Mouse (Mus musculus): ENCODE measurements around the gene Olfr309. TPM values are rescaled to one million over a fixed set of nuclear protein-coding genes. Genes with fewer than 3 reads are reported as not detected.
"Not testable (repeated sequence)": the region's sequence is repeated elsewhere in the genome, so short reads cannot be mapped to it uniquely, and the experiment has no call there.

The Olfr309 gene
- polyA plus RNA-seq (2014; fragmentation: Nextera tagmentation; extraction: Ambion mirVana) = not detected in 2 replicates

DNA sequence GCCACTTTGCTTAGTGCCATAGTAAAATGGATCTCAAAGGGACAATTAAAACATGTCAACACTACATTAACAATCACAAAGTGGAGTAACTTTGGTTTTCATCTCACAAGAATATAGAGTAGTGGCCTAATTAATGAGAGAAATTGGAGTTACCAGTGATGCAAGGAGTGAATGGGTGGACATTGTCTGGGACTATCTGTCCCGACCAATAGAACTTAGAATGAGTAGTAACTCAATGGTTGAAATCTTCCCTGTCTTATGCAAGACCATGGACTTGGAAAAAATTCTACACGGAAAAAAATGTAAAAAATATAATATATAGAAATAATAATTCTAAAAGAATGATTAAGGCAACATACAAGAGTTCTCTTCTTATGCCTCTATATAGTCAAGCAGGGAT, at the start of gene Olfr309:
Gene Olfr309, minus strand, starts transcription at position 101 of the 400 bp plus-strand sequence.
- 72% methylated on average over 2 of the region's 2 CpGs for WGBS
- no peak for ATAC-seq (ENCODE audit: insufficient number of reproducible peaks, insufficient read depth, low FRiP score, low read depth)
- no peak within 1 kb of the TSS for H3K9ac ChIP-seq (replicated peaks; ENCODE audit: low read depth, low read length)

GRCm38 (mm10) chr7:86346296-86346695, 32.8 kb upstream of the Olfr309 start:
- not testable (repeated sequence) for ATAC-seq (ENCODE audit: insufficient number of reproducible peaks, insufficient read depth, low FRiP score, low read depth); H3K4me3 ChIP-seq (ENCODE audit: low read depth, low read length); H3K36me3 ChIP-seq (ENCODE audit: control insufficient read depth, insufficient read depth, low read length); H3K27ac ChIP-seq (ENCODE audit: low read length); H3K4me2 ChIP-seq (replicated peaks; ENCODE audit: low read depth, low read length); H3K4me1 ChIP-seq (ENCODE audit: control insufficient read depth, insufficient read depth, low read length); H3K9me3 ChIP-seq (ENCODE audit: control insufficient read depth, low read depth, low read length); H3K9ac ChIP-seq (replicated peaks; ENCODE audit: low read depth, low read length); H3K27me3 ChIP-seq (ENCODE audit: control insufficient read depth, insufficient read depth, low read length)
- 84% methylated on average over 9 of the region's 9 CpGs for WGBS

More for the DNA sequence above, at the start of gene Olfr309:
- H3K4me3 ChIP-seq (ENCODE audit: low read depth, low read length) = no peak within 1 kb of the TSS
- H3K9me3 ChIP-seq (ENCODE audit: control insufficient read depth, low read depth, low read length) = no peaks in the 10 kb centered on the region
- no peak within 1 kb of the TSS for H3K4me2 ChIP-seq (replicated peaks; ENCODE audit: low read depth, low read length)
- H3K4me1 ChIP-seq (ENCODE audit: control insufficient read depth, insufficient read depth, low read length) = no peaks in the 10 kb centered on the region
- no peaks in the 10 kb centered on the region for H3K36me3 ChIP-seq (ENCODE audit: control insufficient read depth, insufficient read depth, low read length)
- no peaks in the 10 kb centered on the region for H3K27me3 ChIP-seq (ENCODE audit: control insufficient read depth, insufficient read depth, low read length)
- H3K27ac ChIP-seq (ENCODE audit: low read length) = no peak within 1 kb of the TSS

- H3K4me1 ChIP-seq (ENCODE audit: control insufficient read depth, insufficient read depth, low read length) = no peaks in the 10 kb centered on the region
- 67% methylated on average over 3 of the region's 3 CpGs for WGBS
- no peak overlapping the region for H3K27ac ChIP-seq (ENCODE audit: low read length)
- H3K9ac ChIP-seq (replicated peaks; ENCODE audit: low read depth, low read length) = no peak overlapping the region
- H3K36me3 ChIP-seq (ENCODE audit: control insufficient read depth, insufficient read depth, low read length) = no peaks in the 10 kb centered on the region
- H3K4me3 ChIP-seq (ENCODE audit: low read depth, low read length) = no peak overlapping the region
- H3K9me3 ChIP-seq (ENCODE audit: control insufficient read depth, low read depth, low read length) = no peaks in the 10 kb centered on the region
- no peak overlapping the region for H3K4me2 ChIP-seq (replicated peaks; ENCODE audit: low read depth, low read length)
- no peaks in the 10 kb centered on the region for H3K27me3 ChIP-seq (ENCODE audit: control insufficient read depth, insufficient read depth, low read length)
- no peak for ATAC-seq (ENCODE audit: insufficient number of reproducible peaks, insufficient read depth, low FRiP score, low read depth)
Observed at GRCm38 (mm10) chr7:86344253-86344652, 30.7 kb upstream of the Olfr309 start.

GRCm38 (mm10) chr7:86342881-86343565, 29.5 kb upstream of the Olfr309 start:
- no peak overlapping the region for H3K27ac ChIP-seq (ENCODE audit: low read length)

GRCm38 (mm10) chr7:86337486-86337885, 24.0 kb upstream of the Olfr309 start, which contains the start of gene Olfr307:
Gene Olfr307 (minus strand): TSS chr7:86337586.
- no peak for ATAC-seq (ENCODE audit: insufficient number of reproducible peaks, insufficient read depth, low FRiP score, low read depth)
- Histone ChIP-seq H3K9ac (replicated peaks; ENCODE audit: low read depth, low read length) (no peak within 1 kb of the TSS), H3K9me3 (ENCODE audit: control insufficient read depth, low read depth, low read length) (no peaks in the 10 kb centered on the region), H3K27me3 (ENCODE audit: control insufficient read depth, insufficient read depth, low read length) (no peaks in the 10 kb centered on the region), H3K27ac (ENCODE audit: low read length) (no peak within 1 kb of the TSS), H3K4me1 (ENCODE audit: control insufficient read depth, insufficient read depth, low read length) (no peaks in the 10 kb centered on the region), H3K4me2 (replicated peaks; ENCODE audit: low read depth, low read length) (no peak within 1 kb of the TSS), H3K4me3 (ENCODE audit: low read depth, low read length) (no peak within 1 kb of the TSS), H3K36me3 (ENCODE audit: control insufficient read depth, insufficient read depth, low read length) (no peaks in the 10 kb centered on the region)
- 78% methylated on average over 1 of the region's 1 CpGs for WGBS

More at GRCm38 (mm10) chr7:86342881-86343565, 29.5 kb upstream of the Olfr309 start:
- Histone ChIP-seq H3K4me3 (ENCODE audit: low read depth, low read length) (no peak overlapping the region), H3K9me3 (ENCODE audit: control insufficient read depth, low read depth, low read length) (no peaks in the 10 kb centered on the region), H3K27me3 (ENCODE audit: control insufficient read depth, insufficient read depth, low read length) (no peaks in the 10 kb centered on the region), H3K36me3 (ENCODE audit: control insufficient read depth, insufficient read depth, low read length) (no peaks in the 10 kb centered on the region), H3K4me2 (replicated peaks; ENCODE audit: low read depth, low read length) (no peak overlapping the region), H3K4me1 (ENCODE audit: control insufficient read depth, insufficient read depth, low read length) (no peaks in the 10 kb centered on the region), H3K9ac (replicated peaks; ENCODE audit: low read depth, low read length) (no peak overlapping the region)
- no peak for ATAC-seq (ENCODE audit: insufficient number of reproducible peaks, insufficient read depth, low FRiP score, low read depth)
- WGBS = 69% methylated on average over 14 of the region's 14 CpGs

- H3K9ac ChIP-seq (replicated peaks; ENCODE audit: low read depth, low read length) = no peak within 1 kb of the TSS
- no peak for ATAC-seq (ENCODE audit: insufficient number of reproducible peaks, insufficient read depth, low FRiP score, low read depth)
- no peak within 1 kb of the TSS for H3K4me2 ChIP-seq (replicated peaks; ENCODE audit: low read depth, low read length)
- H3K27me3 ChIP-seq (ENCODE audit: control insufficient read depth, insufficient read depth, low read length) = no peaks in the 10 kb centered on the region
- H3K27ac ChIP-seq (ENCODE audit: low read length) = no peak within 1 kb of the TSS
- no peaks in the 10 kb centered on the region for H3K4me1 ChIP-seq (ENCODE audit: control insufficient read depth, insufficient read depth, low read length)
- no peaks in the 10 kb centered on the region for H3K9me3 ChIP-seq (ENCODE audit: control insufficient read depth, low read depth, low read length)
- no peak within 1 kb of the TSS for H3K4me3 ChIP-seq (ENCODE audit: low read depth, low read length)
- no peaks in the 10 kb centered on the region for H3K36me3 ChIP-seq (ENCODE audit: control insufficient read depth, insufficient read depth, low read length)
Observed at GRCm38 (mm10) chr7:86325530-86325929, 12.0 kb upstream of the Olfr309 start, which contains the start of gene Olfr308. Gene Olfr308 (minus strand): TSS chr7:86325630.

DNA sequence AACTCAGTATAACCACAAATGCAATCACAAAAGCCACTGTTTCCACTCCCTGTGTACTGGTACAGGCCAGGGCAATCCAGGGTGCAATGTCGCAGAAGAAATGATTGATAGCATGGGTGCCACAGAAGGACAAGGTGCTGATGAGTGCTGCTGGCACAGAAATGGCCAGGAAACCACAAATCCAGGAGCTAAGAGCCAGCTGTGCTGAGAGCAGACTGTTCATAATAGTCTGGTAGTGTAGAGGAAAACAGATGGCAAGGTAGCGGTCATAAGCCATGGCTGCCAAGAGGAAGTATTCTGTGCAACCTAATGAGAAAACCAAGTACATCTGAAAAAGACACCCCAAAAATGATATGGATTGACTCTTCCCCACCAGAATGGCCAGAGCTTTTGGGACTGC, 7.8 kb upstream of the Olfr309 start:
- Histone ChIP-seq H3K27ac (ENCODE audit: low read length) (no peak overlapping the region), H3K9ac (replicated peaks; ENCODE audit: low read depth, low read length) (no peak overlapping the region), H3K4me1 (ENCODE audit: control insufficient read depth, insufficient read depth, low read length) (no peaks in the 10 kb centered on the region), H3K4me2 (replicated peaks; ENCODE audit: low read depth, low read length) (no peak overlapping the region), H3K36me3 (ENCODE audit: control insufficient read depth, insufficient read depth, low read length) (no peaks in the 10 kb centered on the region), H3K4me3 (ENCODE audit: low read depth, low read length) (no peak overlapping the region), H3K27me3 (ENCODE audit: control insufficient read depth, insufficient read depth, low read length) (no peaks in the 10 kb centered on the region), H3K9me3 (ENCODE audit: control insufficient read depth, low read depth, low read length) (no peaks in the 10 kb centered on the region)
- no peak for ATAC-seq (ENCODE audit: insufficient number of reproducible peaks, insufficient read depth, low FRiP score, low read depth)
- WGBS = 95% methylated on average over 2 of the region's 2 CpGs

DNA sequence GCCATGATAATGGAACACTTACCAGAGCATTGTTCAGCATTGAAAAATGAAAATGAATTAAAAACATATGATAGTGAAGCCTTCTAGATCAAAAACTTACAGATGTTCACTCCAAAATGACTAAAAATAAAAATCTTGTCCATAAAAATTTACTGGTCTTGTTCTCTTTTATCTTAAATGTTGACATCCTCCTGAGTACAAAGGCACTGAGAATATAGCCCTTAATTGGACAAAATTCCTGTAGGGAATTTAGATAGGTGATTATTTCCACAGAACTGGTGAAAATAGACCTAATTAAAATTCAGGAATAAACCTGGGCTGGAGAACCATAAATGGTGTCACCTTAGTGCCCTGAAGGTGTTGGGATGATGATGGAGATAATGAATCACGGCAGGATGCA, 36.4 kb downstream of the Olfr309 start, which contains the start of gene Olfr310:
Gene Olfr310, minus strand, starts transcription at position 101 of the 400 bp plus-strand sequence.
- ATAC-seq (ENCODE audit: insufficient number of reproducible peaks, insufficient read depth, low FRiP score, low read depth) = no peak

More for the DNA sequence above, 36.4 kb downstream of the Olfr309 start, which contains the start of gene Olfr310:
- H3K27ac ChIP-seq (ENCODE audit: low read length) = no peak within 1 kb of the TSS
- no peaks in the 10 kb centered on the region for H3K36me3 ChIP-seq (ENCODE audit: control insufficient read depth, insufficient read depth, low read length)
- no peaks in the 10 kb centered on the region for H3K4me1 ChIP-seq (ENCODE audit: control insufficient read depth, insufficient read depth, low read length)
- H3K4me3 ChIP-seq (ENCODE audit: low read depth, low read length) = no peak within 1 kb of the TSS
- no peak within 1 kb of the TSS for H3K4me2 ChIP-seq (replicated peaks; ENCODE audit: low read depth, low read length)
- H3K9ac ChIP-seq (replicated peaks; ENCODE audit: low read depth, low read length) = no peak within 1 kb of the TSS
- 64% methylated on average over 1 of the region's 1 CpGs for whole genome bisulfite sequencing
- no peaks in the 10 kb centered on the region for H3K27me3 ChIP-seq (ENCODE audit: control insufficient read depth, insufficient read depth, low read length)
- H3K9me3 ChIP-seq (ENCODE audit: control insufficient read depth, low read depth, low read length) = no peaks in the 10 kb centered on the region
